Mouse (Mus musculus) stomach, embryonic 16.5 days (tissue): ENCODE results near the gene Ctdnep1. TPM values are rescaled to one million over a fixed set of nuclear protein-coding genes. Genes with fewer than 3 reads are reported as not detected.
"Not testable (repeated sequence)": the region's sequence is repeated elsewhere in the genome, so short reads cannot be mapped to it uniquely, and the experiment has no call there.

Experiments
- ATAC-seq: fragments of 200-750 bp; cut with Nextera tagmentation; 2 replicates; pipeline ENCODE4 v1.8.0; 2017; ENCODE audit warnings: moderate number of reproducible peaks, moderate TSS enrichment; ENCODE audit not compliant: insufficient read depth, low FRiP score
- H3K27ac ChIP-seq: fragments of 300-500 bp; sonication (generic); 2 replicates; pipeline ENCODE4 v1.5.1; 2014; ENCODE audit warnings: low read length
- H3K27me3 ChIP-seq: fragments of 300-500 bp; sonication (generic); 2 replicates; pipeline ENCODE4 v1.6.1; 2014; ENCODE audit warnings: low read length, control low read depth, mixed read lengths; ENCODE audit not compliant: control insufficient read depth, insufficient read depth
- H3K36me3 ChIP-seq: fragments of 300-500 bp; sonication (generic); 2 replicates; pipeline ENCODE4 v1.6.1; 2014; ENCODE audit warnings: low read length; ENCODE audit not compliant: control insufficient read depth, insufficient read depth
- H3K4me1 ChIP-seq: fragments of 300-500 bp; sonication (generic); 2 replicates; pipeline ENCODE4 v1.6.1; 2014; ENCODE audit warnings: low read length, control low read depth, mixed read lengths; ENCODE audit not compliant: control insufficient read depth, insufficient read depth
- H3K4me2 ChIP-seq: fragments of 300-500 bp; sonication (generic); 2 replicates; pipeline ENCODE4 v1.6.1; 2014; ENCODE audit warnings: low read depth, low read length, mixed read lengths
- H3K4me3 ChIP-seq: fragments of 300-500 bp; sonication (generic); replicated peaks from 2 replicates; pipeline ENCODE4 v1.5.1; 2014; ENCODE audit warnings: mild to moderate bottlenecking, low read length
- H3K9ac ChIP-seq: fragments of 300-500 bp; sonication (generic); 2 replicates; pipeline ENCODE4 v1.6.1; 2014; ENCODE audit warnings: low read length
- H3K9me3 ChIP-seq: fragments of 300-500 bp; sonication (generic); replicated peaks from 2 replicates; pipeline ENCODE4 v1.6.1; 2016; ENCODE audit warnings: low read length, control low read depth; ENCODE audit not compliant: control insufficient read depth
- WGBS: fragments of 180-500 bp; shearing (Covaris S2); extraction: QIAGEN DNeasy Blood & Tissue Kit; methylation state at CpG from one replicate; pipeline ENCODE4 v1.1.7; 2014; 5-methylcytosine and 5-hydroxymethylcytosine counted together
- polyA plus RNA-seq: library from polyadenylated mRNA; unstranded; fragments of >200 nt; fragmentation: Nextera tagmentation; extraction: Ambion mirVana; gene quantifications from 2 replicates; pipeline ENCODE4 v1.2.1, GENCODE M21; 2015

The Ctdnep1 gene
- polyA plus RNA-seq, 1 experiment from 2014 or later: 17.5 TPM

GRCm38 (mm10) chr11:69947337-69948065 is 33.5 kb upstream of the Ctdnep1 start:
- Histone ChIP-seq H3K27me3 (no peaks in the 10 kb centered on the region), H3K9ac (peak overlapping the region; percentile 68), H3K9me3 (no peaks in the 10 kb centered on the region), H3K36me3 (0 out of 2 replicates have a peak, but pooled peaks cover 8% of the 10 kb centered on the region), H3K4me3 (peak overlapping the region; percentile 65), H3K4me1 (peaks cover 26% of the 10 kb centered on the region), H3K4me2 (peak overlapping the region; percentile 77), H3K27ac (peak overlapping the region; percentile 87)
- peak; percentile 46; the same call in 1 of the 2 replicates for ATAC-seq
- WGBS: 4% methylated on average over 29 of the region's 29 CpGs

- H3K9me3 ChIP-seq: no peaks in the 10 kb centered on the region
- H3K27me3 ChIP-seq: no peaks in the 10 kb centered on the region
- ATAC-seq: peak; percentile 94
- H3K4me1 ChIP-seq: peaks cover 26% of the 10 kb centered on the region
- H3K9ac ChIP-seq: peak within 1 kb of the TSS; percentile 68
- peak within 1 kb of the TSS; percentile 87 for H3K27ac ChIP-seq
- H3K4me3 ChIP-seq: peak within 1 kb of the TSS; percentile 65
- under 1% methylated on average over 34 of the region's 34 CpGs for WGBS
- peak within 1 kb of the TSS; percentile 77 for H3K4me2 ChIP-seq
- H3K36me3 ChIP-seq: 0 out of 2 replicates have a peak, but pooled peaks cover 8% of the 10 kb centered on the region
These were observed 32.7 kb upstream of the Ctdnep1 start, which contains the start of gene Slc2a4 for GRCm38 (mm10) chr11:69948066-69948762. Gene Slc2a4, minus strand, starts transcription at chr11:69948188.

- whole genome bisulfite sequencing: under 1% methylated on average over 14 of the region's 14 CpGs
- ATAC-seq: peak; percentile 35; the same call in 1 of the 2 replicates
- H3K9ac ChIP-seq: peak overlapping the region; percentile 68
- H3K4me1 ChIP-seq: peaks cover 26% of the 10 kb centered on the region
- no peaks in the 10 kb centered on the region for H3K9me3 ChIP-seq
- peak overlapping the region; percentile 65 for H3K4me3 ChIP-seq
- H3K36me3 ChIP-seq: 0 out of 2 replicates have a peak, but pooled peaks cover 8% of the 10 kb centered on the region
- peak overlapping the region; percentile 77 for H3K4me2 ChIP-seq
- peak overlapping the region; percentile 75 for H3K27ac ChIP-seq
- H3K27me3 ChIP-seq: no peaks in the 10 kb centered on the region
These were observed 32.2 kb upstream of the Ctdnep1 start for GRCm38 (mm10) chr11:69948763-69949150.

GRCm38 (mm10) chr11:69950807-69951459 is 30.0 kb upstream of the Ctdnep1 start:
- Histone ChIP-seq H3K27me3 (no peaks in the 10 kb centered on the region), H3K36me3 (no peaks in the 10 kb centered on the region), H3K4me2 (no peak overlapping the region), H3K9me3 (no peaks in the 10 kb centered on the region), H3K27ac (no peak overlapping the region), H3K4me1 (peaks cover 25% of the 10 kb centered on the region), H3K4me3 (no peak overlapping the region), H3K9ac (no peak overlapping the region)
- 48% methylated on average over 4 of the region's 4 CpGs for WGBS
- ATAC-seq: no peak

- H3K27me3 ChIP-seq: no peaks in the 10 kb centered on the region
These were observed 28.7 kb upstream of the Ctdnep1 start for GRCm38 (mm10) chr11:69952274-69952673.

GRCm38 (mm10) chr11:69953267-69953915 is 27.6 kb upstream of the Ctdnep1 start:
- 0 out of 2 replicates have a peak, but pooled peaks cover 4% of the 10 kb centered on the region for H3K4me1 ChIP-seq
- no peak overlapping the region for H3K27ac ChIP-seq
- no peak overlapping the region for H3K4me2 ChIP-seq
- H3K36me3 ChIP-seq: no peaks in the 10 kb centered on the region
- no peak overlapping the region for H3K9ac ChIP-seq
- WGBS: 36% methylated on average over 11 of the region's 11 CpGs
- H3K27me3 ChIP-seq: no peaks in the 10 kb centered on the region
- H3K9me3 ChIP-seq: no peaks in the 10 kb centered on the region
- H3K4me3 ChIP-seq: no peak overlapping the region
- no peak for ATAC-seq

More at GRCm38 (mm10) chr11:69952274-69952673, 28.7 kb upstream of the Ctdnep1 start:
- no peak overlapping the region for H3K9ac ChIP-seq
- no peak for ATAC-seq
- H3K27ac ChIP-seq: no peak overlapping the region
- H3K36me3 ChIP-seq: no peaks in the 10 kb centered on the region
- no peaks in the 10 kb centered on the region for H3K9me3 ChIP-seq
- H3K4me3 ChIP-seq: no peak overlapping the region
- no peak overlapping the region for H3K4me2 ChIP-seq
- WGBS: 31% methylated on average over 1 of the region's 1 CpGs
- peaks cover 12% of the 10 kb centered on the region for H3K4me1 ChIP-seq

- H3K9me3 ChIP-seq, H3K27ac ChIP-seq, H3K36me3 ChIP-seq, ATAC-seq, H3K27me3 ChIP-seq, H3K4me1 ChIP-seq, H3K4me2 ChIP-seq, H3K4me3 ChIP-seq, H3K9ac ChIP-seq: not testable (repeated sequence)
- WGBS: 79% methylated on average over 3 of the region's 4 CpGs
These were observed 25.3 kb upstream of the Ctdnep1 start for GRCm38 (mm10) chr11:69955618-69956017.

- ATAC-seq: no peak
- H3K4me2 ChIP-seq: no peak overlapping the region
- no peaks in the 10 kb centered on the region for H3K9me3 ChIP-seq
- H3K4me3 ChIP-seq: no peak overlapping the region
- H3K27me3 ChIP-seq: no peaks in the 10 kb centered on the region
- H3K27ac ChIP-seq: no peak overlapping the region
- H3K4me1 ChIP-seq: no peaks in the 10 kb centered on the region
- WGBS: 72% methylated on average over 1 of the region's 1 CpGs
- H3K36me3 ChIP-seq: no peaks in the 10 kb centered on the region
- H3K9ac ChIP-seq: no peak overlapping the region
These were observed 24.7 kb upstream of the Ctdnep1 start for GRCm38 (mm10) chr11:69956218-69956617.
